Mouse (Mus musculus): ENCODE data around the gene Ppp2r5a.
"Not testable (repeated sequence)": the region's sequence is repeated elsewhere in the genome, so short reads cannot be mapped to it uniquely, and the experiment has no call there.

DNA sequence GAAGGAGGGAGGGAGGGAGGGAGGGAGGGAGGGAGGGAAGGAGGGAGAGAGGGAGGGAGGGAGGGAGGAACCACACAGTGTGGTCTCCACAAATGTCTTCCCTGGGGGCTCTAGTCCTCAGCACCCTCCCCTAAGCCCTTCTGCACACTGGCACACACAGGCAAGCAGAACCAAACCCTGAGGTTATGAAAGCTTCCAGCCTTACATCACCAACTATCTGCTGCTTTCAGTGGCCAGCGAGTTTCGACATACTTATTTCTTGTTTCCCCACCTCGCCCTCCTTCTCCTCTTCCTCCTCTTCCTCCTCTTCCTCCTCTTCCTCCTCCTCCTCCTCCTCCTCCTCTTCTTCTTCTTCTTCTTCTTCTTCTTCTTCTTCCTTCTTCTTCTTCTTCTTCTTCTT lies 19.6 kb upstream of the Ppp2r5a start:
- TF ChIP-seq CTCF (IDR thresholded peaks at IDR 0.05; ENCODE audit: low read depth, low read length); POLR2A (IDR thresholded peaks at IDR 0.05; ENCODE audit: insufficient read depth, low read length): not testable (repeated sequence)
